Mouse (Mus musculus): Measurements from ENCODE around the gene Cenpv.

DNA sequence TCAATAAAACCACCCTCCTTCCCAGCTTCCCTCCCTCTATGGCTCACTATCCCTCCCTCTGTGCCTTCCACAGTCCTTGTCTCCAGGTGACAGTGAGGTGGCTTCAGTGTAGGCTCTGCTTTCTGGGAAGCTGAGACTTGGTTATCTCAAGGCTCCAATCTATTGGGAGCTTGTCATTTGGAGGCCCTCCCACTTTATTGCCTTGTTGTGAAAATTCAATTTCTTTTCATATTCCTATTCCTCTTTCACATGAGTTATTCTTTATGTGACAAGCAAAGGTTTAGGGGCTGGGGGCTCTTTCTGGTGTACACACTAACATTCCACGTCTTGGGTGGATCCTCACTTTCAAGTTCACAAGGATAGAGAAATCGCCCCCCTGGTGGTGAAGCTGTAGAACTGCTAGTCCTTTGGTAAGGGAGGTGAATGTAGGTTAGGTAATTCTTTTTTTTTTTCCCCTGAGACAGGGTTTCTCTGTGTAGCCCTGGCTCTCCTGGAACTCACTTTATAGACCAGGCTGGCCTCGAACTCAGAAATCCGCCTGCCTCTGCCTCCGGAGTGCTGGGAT lies 42.8 kb downstream of the Cenpv start:
- TF ChIP-seq POLR2A (IDR thresholded peaks at IDR 0.05; ENCODE audit: borderline replicate concordance, extremely low read depth, low read depth, low read length) (no peak), CTCF (IDR thresholded peaks at IDR 0.05; ENCODE audit: insufficient read depth, low read length) (peak; percentile 36)

Data from lung, adult 2 months (tissue).